Mouse (Mus musculus) forebrain, embryonic 13.5 days (tissue): ENCODE data around the gene Ube2d1. TPM values are rescaled to one million over a fixed set of nuclear protein-coding genes. Genes with fewer than 3 reads are reported as not detected.

Experiments
- ATAC-seq: fragments of 200-750 bp; cut with Nextera tagmentation; 2 replicates; pipeline ENCODE4 v1.8.0; 2017
- H3K27ac ChIP-seq: fragments of 300-500 bp; sonication (generic); 2 replicates; pipeline ENCODE4 v1.5.1; 2015; ENCODE audit warnings: inconsistent platforms, mild to moderate bottlenecking, moderate library complexity
- H3K27me3 ChIP-seq: fragments of 300-500 bp; sonication (generic); 2 replicates; pipeline ENCODE4 v1.6.1; 2015; ENCODE audit warnings: mild to moderate bottlenecking, inconsistent platforms
- H3K36me3 ChIP-seq: fragments of 300-500 bp; sonication (generic); 2 replicates; pipeline ENCODE4 v1.6.1; 2015; ENCODE audit warnings: mild to moderate bottlenecking, inconsistent platforms; ENCODE audit not compliant: poor library complexity, severe bottlenecking
- H3K4me1 ChIP-seq: fragments of 300-500 bp; sonication (generic); 2 replicates; pipeline ENCODE4 v1.6.1; 2015; ENCODE audit warnings: inconsistent platforms
- H3K4me2 ChIP-seq: fragments of 300-500 bp; sonication (generic); 2 replicates; pipeline ENCODE4 v1.6.1; 2015; ENCODE audit warnings: inconsistent platforms, mild to moderate bottlenecking, moderate library complexity
- H3K4me3 ChIP-seq: fragments of 300-500 bp; sonication (generic); 2 replicates; pipeline ENCODE4 v1.5.1; 2015; ENCODE audit warnings: mild to moderate bottlenecking, inconsistent platforms
- H3K9ac ChIP-seq: fragments of 300-500 bp; sonication (generic); 2 replicates; pipeline ENCODE4 v1.6.1; 2015; ENCODE audit warnings: mild to moderate bottlenecking, inconsistent platforms
- H3K9me3 ChIP-seq: fragments of 300-500 bp; sonication (generic); replicated peaks from 2 replicates; pipeline ENCODE4 v1.6.1; 2016; ENCODE audit warnings: inconsistent platforms
- WGBS: fragments of 180-500 bp; shearing (Covaris S2); methylation state at CpG from one replicate; pipeline ENCODE4 v1.1.7; 2015; 5-methylcytosine and 5-hydroxymethylcytosine counted together
- polyA plus RNA-seq: library from polyadenylated mRNA; unstranded; fragments of >200 nt; fragmentation: Nextera tagmentation; extraction: Ambion mirVana; gene quantifications from 2 replicates; pipeline ENCODE4 v1.2.1, GENCODE M21; 2015

Gene Ube2d1
- polyA plus RNA-seq, 1 experiment from 2014 or later, result 155 TPM

- ATAC-seq, result no peak
- peak overlapping the region; percentile 89 for H3K27ac ChIP-seq
- WGBS, result 10% methylated on average over 8 of the region's 8 CpGs
- peaks cover 41% of the 10 kb centered on the region for H3K4me1 ChIP-seq
- H3K9ac ChIP-seq, result peak overlapping the region; percentile 98
- peak overlapping the region; percentile 66 for H3K4me2 ChIP-seq
- peaks cover 4% of the 10 kb centered on the region; the same call in 1 of the 2 replicates for H3K36me3 ChIP-seq
- H3K4me3 ChIP-seq, result peak overlapping the region; percentile 95
- no peaks in the 10 kb centered on the region for H3K9me3 ChIP-seq
- H3K27me3 ChIP-seq, result 0 out of 2 replicates have a peak, but pooled peaks cover 5% of the 10 kb centered on the region
Measured at GRCm38 (mm10) chr10:71284131-71284510, 941 bp downstream of the Ube2d1 start.

- WGBS, result 56% methylated on average over 9 of the region's 9 CpGs
- peak overlapping the region; percentile 10 for H3K27ac ChIP-seq
- H3K4me1 ChIP-seq, result peaks cover 24% of the 10 kb centered on the region
Measured at GRCm38 (mm10) chr10:71273008-71273739, 11.9 kb downstream of the Ube2d1 start.

GRCm38 (mm10) chr10:71267973-71268372 is 17.1 kb downstream of the Ube2d1 start:
- no peak overlapping the region for H3K9ac ChIP-seq
- no peak overlapping the region for H3K27ac ChIP-seq
- WGBS, result 96% methylated on average over 2 of the region's 2 CpGs
- H3K27me3 ChIP-seq, result no peaks in the 10 kb centered on the region
- H3K4me2 ChIP-seq, result no peak overlapping the region
- H3K36me3 ChIP-seq, result no peaks in the 10 kb centered on the region
- no peaks in the 10 kb centered on the region for H3K9me3 ChIP-seq
- ATAC-seq, result no peak
- no peak overlapping the region for H3K4me3 ChIP-seq
- peaks cover 24% of the 10 kb centered on the region for H3K4me1 ChIP-seq

More at GRCm38 (mm10) chr10:71273008-71273739, 11.9 kb downstream of the Ube2d1 start:
- H3K9ac ChIP-seq, result no peak overlapping the region
- H3K9me3 ChIP-seq, result no peaks in the 10 kb centered on the region
- peaks cover 7% of the 10 kb centered on the region; the same call in 1 of the 2 replicates for H3K36me3 ChIP-seq
- ATAC-seq, result peak; percentile 82
- no peak overlapping the region for H3K4me3 ChIP-seq
- H3K27me3 ChIP-seq, result no peaks in the 10 kb centered on the region
- no peak overlapping the region for H3K4me2 ChIP-seq

GRCm38 (mm10) chr10:71267511-71267910 is 17.6 kb downstream of the Ube2d1 start:
- 89% methylated on average over 11 of the region's 11 CpGs for WGBS
- Histone ChIP-seq H3K9me3 (no peaks in the 10 kb centered on the region), H3K27me3 (no peaks in the 10 kb centered on the region), H3K4me1 (peaks cover 22% of the 10 kb centered on the region), H3K4me2 (no peak overlapping the region), H3K4me3 (no peak overlapping the region), H3K27ac (no peak overlapping the region), H3K36me3 (no peaks in the 10 kb centered on the region), H3K9ac (no peak overlapping the region)
- ATAC-seq, result no peak

DNA sequence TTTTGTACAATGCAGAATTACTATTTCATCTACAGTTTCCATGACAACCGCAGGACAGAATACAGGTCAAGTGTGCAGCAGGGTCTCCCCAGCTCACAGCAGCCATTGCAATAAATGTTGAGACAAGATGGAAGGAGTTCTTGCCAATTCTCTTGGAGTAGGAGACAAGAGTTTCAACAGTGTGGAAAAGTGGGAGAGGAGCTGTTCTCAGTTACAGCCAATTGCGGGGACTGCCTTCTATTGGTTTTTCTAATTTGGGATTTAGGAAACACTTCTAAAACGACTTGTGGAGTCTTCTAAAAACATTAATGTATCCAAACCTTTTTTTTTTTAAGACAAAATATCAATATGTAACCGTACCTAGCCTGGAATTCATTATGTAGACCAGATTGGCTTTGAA is 20.0 kb downstream of the Ube2d1 start:
- Histone ChIP-seq H3K27ac (no peak overlapping the region), H3K4me2 (no peak overlapping the region), H3K9ac (no peak overlapping the region), H3K36me3 (peaks cover 17% of the 10 kb centered on the region), H3K9me3 (no peaks in the 10 kb centered on the region), H3K27me3 (no peaks in the 10 kb centered on the region), H3K4me1 (peaks cover 21% of the 10 kb centered on the region), H3K4me3 (no peak overlapping the region)
- WGBS, result 90% methylated on average over 4 of the region's 4 CpGs
- ATAC-seq, result no peak

DNA sequence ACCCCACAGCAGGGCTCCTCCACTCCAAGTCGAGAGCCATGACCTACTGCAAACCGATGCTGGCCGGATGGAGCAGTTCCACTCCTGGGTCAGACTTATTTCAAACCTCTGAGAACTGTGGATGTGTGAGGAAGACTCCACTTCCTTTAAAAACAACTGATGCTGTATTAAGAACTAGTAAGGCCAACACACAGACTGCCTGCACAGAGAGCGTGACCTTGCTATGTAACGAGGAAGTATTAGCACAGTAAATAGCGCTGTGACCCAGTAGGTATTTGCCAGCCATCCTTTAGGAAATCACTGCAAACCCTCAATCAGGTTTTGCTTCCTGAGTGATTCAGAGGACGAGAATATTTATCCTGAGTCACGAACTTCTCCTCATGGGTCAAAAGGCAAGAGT is 23.4 kb downstream of the Ube2d1 start:
- H3K9ac ChIP-seq, result no peak overlapping the region
- H3K4me3 ChIP-seq, result no peak overlapping the region
- H3K9me3 ChIP-seq, result no peaks in the 10 kb centered on the region
- no peak for ATAC-seq
- 81% methylated on average over 8 of the region's 8 CpGs for WGBS
- no peak overlapping the region for H3K27ac ChIP-seq
- peaks cover 48% of the 10 kb centered on the region for H3K36me3 ChIP-seq
- H3K4me1 ChIP-seq, result peaks cover 17% of the 10 kb centered on the region
- H3K4me2 ChIP-seq, result no peak overlapping the region
- no peaks in the 10 kb centered on the region for H3K27me3 ChIP-seq

- H3K27me3 ChIP-seq, result no peaks in the 10 kb centered on the region
- no peaks in the 10 kb centered on the region for H3K9me3 ChIP-seq
- no peak overlapping the region for H3K4me2 ChIP-seq
- no peak overlapping the region for H3K4me3 ChIP-seq
- peaks cover 66% of the 10 kb centered on the region for H3K36me3 ChIP-seq
- H3K9ac ChIP-seq, result no peak overlapping the region
- H3K27ac ChIP-seq, result no peak overlapping the region
- H3K4me1 ChIP-seq, result peaks cover 8% of the 10 kb centered on the region
- ATAC-seq, result no peak
- WGBS, result 92% methylated on average over 5 of the region's 5 CpGs
Measured at GRCm38 (mm10) chr10:71258943-71259342, 26.1 kb downstream of the Ube2d1 start.

DNA sequence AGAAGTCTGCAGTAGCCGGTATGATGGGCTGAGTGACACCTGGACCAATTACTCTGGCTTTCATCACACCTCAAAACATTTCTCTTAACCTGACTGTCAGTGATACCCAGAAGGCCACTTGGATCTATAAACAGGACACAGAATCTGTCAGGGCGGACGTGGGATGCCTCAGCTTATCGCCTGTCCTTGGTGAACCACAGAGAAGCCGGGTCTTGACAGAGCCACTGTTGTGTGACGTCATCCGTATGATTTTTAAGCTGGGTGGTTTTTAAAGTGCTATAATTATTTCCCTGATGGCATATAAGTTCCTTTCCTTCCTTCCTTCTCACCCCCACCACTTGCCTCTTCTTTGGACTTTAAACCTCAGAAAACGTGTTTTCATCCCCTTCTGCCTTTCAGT is 26.5 kb downstream of the Ube2d1 start:
- Histone ChIP-seq H3K4me1 (peaks cover 8% of the 10 kb centered on the region; the same call in 1 of the 2 replicates), H3K9me3 (no peaks in the 10 kb centered on the region), H3K36me3 (peaks cover 68% of the 10 kb centered on the region), H3K4me2 (no peak overlapping the region), H3K9ac (no peak overlapping the region), H3K4me3 (no peak overlapping the region), H3K27me3 (no peaks in the 10 kb centered on the region), H3K27ac (no peak overlapping the region)
- no peak for ATAC-seq
- 89% methylated on average over 8 of the region's 8 CpGs for WGBS

- WGBS, result 82% methylated on average over 4 of the region's 4 CpGs
- Histone ChIP-seq H3K9ac (no peak overlapping the region), H3K9me3 (no peaks in the 10 kb centered on the region), H3K36me3 (peaks cover 32% of the 10 kb centered on the region), H3K4me2 (no peak overlapping the region), H3K27ac (no peak overlapping the region), H3K4me3 (no peak overlapping the region), H3K27me3 (no peaks in the 10 kb centered on the region), H3K4me1 (no peaks in the 10 kb centered on the region)
- no peak for ATAC-seq
Measured at GRCm38 (mm10) chr10:71253147-71253546, 31.9 kb downstream of the Ube2d1 start.

- H3K27me3 ChIP-seq, result no peaks in the 10 kb centered on the region
- no peaks in the 10 kb centered on the region for H3K4me1 ChIP-seq
- no peak overlapping the region for H3K9ac ChIP-seq
- H3K27ac ChIP-seq, result no peak overlapping the region
- no peaks in the 10 kb centered on the region for H3K9me3 ChIP-seq
- peak; percentile 45; the same call in 1 of the 2 replicates for ATAC-seq
- no peak overlapping the region for H3K4me2 ChIP-seq
- H3K36me3 ChIP-seq, result peaks cover 26% of the 10 kb centered on the region
- WGBS, result 83% methylated on average over 5 of the region's 5 CpGs
- H3K4me3 ChIP-seq, result no peak overlapping the region
Measured at GRCm38 (mm10) chr10:71252421-71252820, 32.6 kb downstream of the Ube2d1 start.

DNA sequence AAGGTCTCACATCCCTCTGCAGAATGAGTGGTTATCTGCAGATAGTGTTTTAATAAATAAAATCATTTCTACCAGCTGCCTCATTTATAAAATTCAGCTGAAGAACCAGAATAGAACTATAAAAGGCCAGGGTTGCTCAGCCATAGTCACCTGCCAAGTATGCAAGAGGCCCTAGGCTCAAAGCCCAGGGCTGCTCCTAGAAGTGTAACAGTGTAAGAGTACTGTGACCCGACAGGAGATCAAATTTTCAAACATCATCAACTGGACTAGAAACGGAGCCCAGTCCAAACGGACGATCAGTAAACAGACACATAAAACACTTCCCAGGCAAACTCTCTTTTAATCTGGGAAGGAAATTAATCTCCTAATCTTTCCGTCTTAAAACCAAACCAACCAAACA is 33.2 kb downstream of the Ube2d1 start:
- no peak overlapping the region for H3K4me2 ChIP-seq
- WGBS, result 90% methylated on average over 5 of the region's 5 CpGs
- no peaks in the 10 kb centered on the region for H3K27me3 ChIP-seq
- H3K4me3 ChIP-seq, result no peak overlapping the region
- H3K27ac ChIP-seq, result no peak overlapping the region
- no peak overlapping the region for H3K9ac ChIP-seq
- H3K9me3 ChIP-seq, result no peaks in the 10 kb centered on the region
- no peak for ATAC-seq
- peaks cover 21% of the 10 kb centered on the region for H3K36me3 ChIP-seq
- H3K4me1 ChIP-seq, result no peaks in the 10 kb centered on the region

GRCm38 (mm10) chr10:71251256-71251655 is 33.8 kb downstream of the Ube2d1 start:
- H3K27ac ChIP-seq, result no peak overlapping the region
- no peak overlapping the region for H3K9ac ChIP-seq
- no peaks in the 10 kb centered on the region for H3K9me3 ChIP-seq
- H3K36me3 ChIP-seq, result peaks cover 17% of the 10 kb centered on the region
- no peaks in the 10 kb centered on the region for H3K27me3 ChIP-seq
- WGBS, result 92% methylated on average over 5 of the region's 5 CpGs
- H3K4me1 ChIP-seq, result no peaks in the 10 kb centered on the region
- H3K4me2 ChIP-seq, result no peak overlapping the region
- no peak overlapping the region for H3K4me3 ChIP-seq
- ATAC-seq, result no peak

- no peak for ATAC-seq
Measured at GRCm38 (mm10) chr10:71250472-71250871, 34.6 kb downstream of the Ube2d1 start.

More at GRCm38 (mm10) chr10:71250472-71250871, 34.6 kb downstream of the Ube2d1 start:
- no peak overlapping the region for H3K4me2 ChIP-seq
- WGBS, result 90% methylated on average over 17 of the region's 17 CpGs
- no peaks in the 10 kb centered on the region for H3K4me1 ChIP-seq
- no peaks in the 10 kb centered on the region for H3K27me3 ChIP-seq
- H3K9me3 ChIP-seq, result no peaks in the 10 kb centered on the region
- no peak overlapping the region for H3K4me3 ChIP-seq
- H3K9ac ChIP-seq, result no peak overlapping the region
- peaks cover 13% of the 10 kb centered on the region for H3K36me3 ChIP-seq
- H3K27ac ChIP-seq, result no peak overlapping the region
